Mouse (Mus musculus) neural tube, embryonic 15.5 days (tissue): ENCODE data around the gene Ubtd2. TPM values are rescaled to one million over a fixed set of nuclear protein-coding genes. Genes with fewer than 3 reads are reported as not detected.
A peak's percentile ranks its signal among the peaks of the same experiment; 100 is the strongest.

ENCODE experiments used
- ATAC-seq: fragments of 200-750 bp; cut with Nextera tagmentation; 2 replicates; pipeline ENCODE4 v1.8.0; 2017; ENCODE audit warnings: mild to moderate bottlenecking, moderate TSS enrichment, moderate library complexity; ENCODE audit not compliant: low FRiP score
- H3K27ac ChIP-seq: fragments of 300-500 bp; sonication (generic); replicated peaks from 2 replicates; pipeline ENCODE4 v1.5.1; 2015; ENCODE audit warnings: mild to moderate bottlenecking, inconsistent platforms
- H3K27me3 ChIP-seq: fragments of 300-500 bp; sonication (generic); replicated peaks from 2 replicates; pipeline ENCODE4 v1.6.1; 2015; ENCODE audit warnings: inconsistent platforms
- H3K36me3 ChIP-seq: fragments of 300-500 bp; sonication (generic); 2 replicates; pipeline ENCODE4 v1.6.1; 2015; ENCODE audit warnings: inconsistent platforms
- H3K4me1 ChIP-seq: fragments of 300-500 bp; sonication (generic); 2 replicates; pipeline ENCODE4 v1.6.1; 2015; ENCODE audit warnings: inconsistent platforms
- H3K4me2 ChIP-seq: fragments of 300-500 bp; sonication (generic); 2 replicates; pipeline ENCODE4 v1.6.1; 2015; ENCODE audit warnings: inconsistent platforms, mild to moderate bottlenecking, moderate library complexity
- H3K4me3 ChIP-seq: fragments of 300-500 bp; sonication (generic); replicated peaks from 2 replicates; pipeline ENCODE4 v1.5.1; 2015; ENCODE audit warnings: mild to moderate bottlenecking, inconsistent platforms
- H3K9ac ChIP-seq: fragments of 300-500 bp; sonication (generic); replicated peaks from 2 replicates; pipeline ENCODE4 v1.6.1; 2015; ENCODE audit warnings: mild to moderate bottlenecking, inconsistent platforms
- H3K9me3 ChIP-seq: fragments of 300-500 bp; sonication (generic); replicated peaks from 2 replicates; pipeline ENCODE4 v1.6.1; 2016; ENCODE audit warnings: inconsistent platforms
- WGBS: fragments of 180-500 bp; shearing (Covaris S2); methylation state at CpG from one replicate; pipeline ENCODE4 v1.1.7; 2015; ENCODE audit warnings: mixed read lengths; 5-methylcytosine and 5-hydroxymethylcytosine counted together
- polyA plus RNA-seq: library from polyadenylated mRNA; unstranded; fragments of >200 nt; fragmentation: Nextera tagmentation; extraction: Ambion mirVana; gene quantifications from 2 replicates; pipeline ENCODE4 v1.2.1, GENCODE M21; 2015

The Ubtd2 gene
- polyA plus RNA-seq, 1 experiment from 2014 or later, result 34.9 TPM

DNA sequence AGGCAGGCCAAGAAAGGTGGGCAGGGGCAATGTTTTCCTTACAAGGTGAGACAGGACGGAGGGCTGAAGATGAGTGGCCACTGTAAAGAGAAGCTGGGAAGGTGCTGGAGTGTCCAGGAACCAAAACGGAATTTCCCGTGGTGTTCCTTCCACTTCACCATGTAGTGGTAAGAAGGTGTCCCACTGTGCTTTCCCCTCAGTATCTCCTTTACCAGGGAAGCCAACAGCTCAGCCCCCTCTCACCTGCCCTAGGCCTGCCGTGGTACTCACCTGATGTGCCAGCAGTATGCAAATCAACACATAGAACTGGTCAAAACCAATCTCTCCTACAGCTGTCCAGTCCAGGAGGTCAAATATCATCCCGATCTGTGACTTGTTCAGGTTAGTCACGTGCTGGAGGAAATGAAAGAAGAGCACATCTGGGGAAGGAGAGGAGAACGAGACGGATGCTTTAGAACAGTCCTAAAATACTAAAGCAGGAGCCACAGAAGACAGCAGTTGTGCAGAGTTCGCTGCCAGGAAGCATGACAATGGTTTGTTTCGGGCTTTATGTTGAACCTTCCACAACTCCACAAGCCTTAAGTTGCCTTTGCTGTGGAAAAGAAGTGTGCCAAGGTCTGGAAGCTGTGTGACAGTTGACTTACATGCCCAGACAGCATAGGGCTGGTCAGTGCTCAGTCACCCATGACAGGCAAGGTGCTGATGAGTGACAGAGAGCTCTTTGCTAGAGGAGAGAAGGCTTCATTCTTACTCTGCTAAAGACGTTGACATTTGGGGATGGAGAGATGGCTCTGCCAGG lies 69.2 kb downstream of the Ubtd2 start:
- no peaks in the 10 kb centered on the region for H3K9me3 ChIP-seq
- peaks cover 7% of the 10 kb centered on the region; the same call in 1 of the 2 replicates for H3K36me3 ChIP-seq
- no peak overlapping the region for H3K4me2 ChIP-seq
- WGBS, result 90% methylated on average over 11 of the region's 11 CpGs
- no peak overlapping the region for H3K27ac ChIP-seq
- H3K27me3 ChIP-seq, result no peaks in the 10 kb centered on the region
- ATAC-seq, result no peak
- no peak overlapping the region for H3K9ac ChIP-seq
- no peak overlapping the region for H3K4me3 ChIP-seq
- no peaks in the 10 kb centered on the region for H3K4me1 ChIP-seq

DNA sequence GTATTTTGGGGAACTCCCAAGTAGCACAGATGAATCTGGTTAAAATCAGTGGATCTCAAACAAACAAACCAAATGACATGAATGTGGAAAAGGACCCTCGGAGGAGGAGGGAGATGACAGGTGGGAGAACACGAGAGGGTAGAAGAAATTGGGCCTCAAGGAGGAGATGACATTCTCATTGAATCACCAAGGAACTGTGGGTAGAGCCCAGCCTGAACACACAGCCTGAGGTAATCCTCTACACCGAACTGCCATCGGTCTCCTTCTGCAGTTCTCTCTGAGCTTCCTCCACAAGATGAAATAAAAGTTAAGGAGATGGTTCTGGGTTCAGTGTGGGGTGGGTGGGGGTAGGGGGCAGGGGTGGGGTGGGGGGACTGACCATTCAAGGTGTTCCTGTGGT lies 71.8 kb downstream of the Ubtd2 start:
- Histone ChIP-seq H3K4me1 (peaks cover 3% of the 10 kb centered on the region), H3K27ac (no peak overlapping the region), H3K27me3 (peaks cover 5% of the 10 kb centered on the region; the same call in 1 of the 2 replicates), H3K4me2 (no peak overlapping the region), H3K9ac (no peak overlapping the region), H3K9me3 (no peaks in the 10 kb centered on the region), H3K36me3 (peaks cover 7% of the 10 kb centered on the region; the same call in 1 of the 2 replicates), H3K4me3 (no peak overlapping the region)
- no peak for ATAC-seq
- WGBS, result 94% methylated on average over 4 of the region's 4 CpGs

GRCm38 (mm10) chr11:32530151-32530550 lies 75.0 kb downstream of the Ubtd2 start:
- H3K4me1 ChIP-seq, result peaks cover 27% of the 10 kb centered on the region
- 85% methylated on average over 1 of the region's 1 CpGs for WGBS
- H3K9me3 ChIP-seq, result no peaks in the 10 kb centered on the region
- no peak overlapping the region for H3K4me3 ChIP-seq
- peaks cover 5% of the 10 kb centered on the region; the same call in 1 of the 2 replicates for H3K27me3 ChIP-seq
- H3K9ac ChIP-seq, result no peak overlapping the region
- peaks cover 7% of the 10 kb centered on the region; the same call in 1 of the 2 replicates for H3K36me3 ChIP-seq
- no peak for ATAC-seq
- H3K4me2 ChIP-seq, result no peak overlapping the region
- no peak overlapping the region for H3K27ac ChIP-seq

- no peak within 1 kb of the TSS for H3K27ac ChIP-seq
- H3K27me3 ChIP-seq, result peaks cover 5% of the 10 kb centered on the region; the same call in 1 of the 2 replicates
- H3K4me3 ChIP-seq, result peak within 1 kb of the TSS; percentile 70
- peaks cover 2% of the 10 kb centered on the region; the same call in 1 of the 2 replicates for H3K36me3 ChIP-seq
- ATAC-seq, result peak; percentile 5; the same call in 1 of the 2 replicates
- H3K4me2 ChIP-seq, result peak within 1 kb of the TSS; percentile 99
- peaks cover 28% of the 10 kb centered on the region for H3K4me1 ChIP-seq
- peak within 1 kb of the TSS; percentile 71 for H3K9ac ChIP-seq
- no peaks in the 10 kb centered on the region for H3K9me3 ChIP-seq
- 6% methylated on average over 33 of the region's 33 CpGs for WGBS
Measured at GRCm38 (mm10) chr11:32531871-32532764, 76.9 kb downstream of the Ubtd2 start, which contains the start of gene Efcab9. Gene Efcab9 (minus strand): TSS chr11:32532081.

- Histone ChIP-seq H3K9ac (peak within 1 kb of the TSS; percentile 71), H3K27me3 (peaks cover 5% of the 10 kb centered on the region; the same call in 1 of the 2 replicates), H3K4me1 (peaks cover 36% of the 10 kb centered on the region), H3K4me2 (peak within 1 kb of the TSS; percentile 99), H3K4me3 (peak within 1 kb of the TSS; percentile 70), H3K36me3 (peaks cover 2% of the 10 kb centered on the region; the same call in 1 of the 2 replicates), H3K27ac (no peak within 1 kb of the TSS), H3K9me3 (no peaks in the 10 kb centered on the region)
- under 1% methylated on average over 77 of the region's 82 CpGs for WGBS
- ATAC-seq, result peak; percentile 93
Measured at GRCm38 (mm10) chr11:32532765-32533481, 77.8 kb downstream of the Ubtd2 start, which contains the start of gene Stk10. Gene Stk10 (plus strand): TSS chr11:32533305.

DNA sequence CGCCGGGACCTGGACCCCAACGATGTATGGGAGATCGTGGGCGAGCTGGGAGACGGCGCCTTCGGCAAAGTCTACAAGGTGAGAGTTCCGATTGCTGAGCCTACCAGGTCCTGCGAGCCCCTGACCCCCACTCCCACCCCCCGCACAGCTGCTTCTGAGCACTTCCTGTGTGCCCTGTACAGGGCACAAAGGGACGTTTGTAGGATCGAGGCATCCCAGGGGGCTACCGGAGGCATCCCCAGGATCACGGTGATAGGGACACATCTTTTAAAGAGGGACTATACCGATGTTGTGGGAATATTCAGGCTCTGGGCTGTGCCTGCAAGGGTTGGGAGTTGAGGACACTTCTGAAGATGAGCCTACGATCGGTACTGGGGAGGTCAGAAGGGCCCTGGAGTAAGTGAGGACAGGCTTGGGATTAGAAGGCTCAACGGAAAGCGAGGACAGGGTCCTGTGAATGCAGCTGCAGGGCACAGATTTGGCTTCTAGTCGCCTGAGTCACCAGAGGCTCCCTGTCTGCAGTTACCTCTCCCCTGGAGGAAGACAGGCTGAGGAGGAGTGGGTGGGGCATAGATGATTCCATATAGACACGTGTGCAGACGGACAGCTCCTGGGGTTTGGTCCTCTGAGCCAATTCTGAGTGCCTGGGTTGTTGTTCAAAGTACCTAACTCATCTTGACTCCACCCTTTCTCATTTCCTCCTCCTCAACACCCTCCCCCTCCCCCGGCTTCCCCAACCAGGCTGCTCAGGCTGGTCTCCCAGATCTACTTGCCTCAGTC lies 78.5 kb downstream of the Ubtd2 start:
- H3K9me3 ChIP-seq, result no peaks in the 10 kb centered on the region
- peak overlapping the region; percentile 71 for H3K9ac ChIP-seq
- WGBS, result under 1% methylated on average over 24 of the region's 24 CpGs
- ATAC-seq, result peak; percentile 56
- H3K4me2 ChIP-seq, result peak overlapping the region; percentile 99
- peaks cover 44% of the 10 kb centered on the region for H3K4me1 ChIP-seq
- H3K36me3 ChIP-seq, result no peaks in the 10 kb centered on the region
- H3K27ac ChIP-seq, result no peak overlapping the region
- H3K4me3 ChIP-seq, result peak overlapping the region; percentile 70
- peaks cover 5% of the 10 kb centered on the region; the same call in 1 of the 2 replicates for H3K27me3 ChIP-seq

GRCm38 (mm10) chr11:32534453-32535075 lies 79.4 kb downstream of the Ubtd2 start:
- ATAC-seq, result no peak
- Histone ChIP-seq H3K4me3 (peak overlapping the region; percentile 70), H3K4me1 (peaks cover 44% of the 10 kb centered on the region), H3K4me2 (peak overlapping the region; percentile 99), H3K27ac (no peak overlapping the region), H3K9ac (no peak overlapping the region), H3K36me3 (no peaks in the 10 kb centered on the region), H3K27me3 (peaks cover 5% of the 10 kb centered on the region; the same call in 1 of the 2 replicates), H3K9me3 (no peaks in the 10 kb centered on the region)
- WGBS, result 78% methylated on average over 7 of the region's 7 CpGs

GRCm38 (mm10) chr11:32535646-32536045 lies 80.5 kb downstream of the Ubtd2 start:
- peaks cover 44% of the 10 kb centered on the region for H3K4me1 ChIP-seq
- WGBS, result 94% methylated on average over 4 of the region's 4 CpGs
- no peak for ATAC-seq

DNA sequence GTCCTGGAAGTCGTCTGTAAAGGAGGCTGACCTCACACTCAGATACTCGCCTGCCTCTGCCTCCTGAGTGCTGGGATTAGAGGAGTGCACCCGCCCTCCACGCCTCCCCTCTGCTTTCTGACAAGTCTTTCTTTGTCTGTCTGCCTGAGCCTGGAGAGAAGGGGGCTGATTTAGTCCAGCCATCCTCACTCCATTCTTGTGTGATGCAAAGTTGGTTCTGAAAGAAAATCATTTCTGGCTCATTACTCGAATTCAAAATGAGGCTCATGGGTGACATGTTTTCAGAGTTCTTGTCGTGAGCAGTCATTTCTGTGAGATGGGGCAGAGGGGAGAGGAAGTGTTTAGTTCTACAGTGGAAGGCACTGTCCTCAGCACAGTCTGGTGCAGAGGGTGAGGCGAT lies 81.8 kb downstream of the Ubtd2 start:
- no peak for ATAC-seq
- H3K4me2 ChIP-seq, result no peak overlapping the region
- no peaks in the 10 kb centered on the region for H3K36me3 ChIP-seq
- H3K4me1 ChIP-seq, result peaks cover 41% of the 10 kb centered on the region
- H3K4me3 ChIP-seq, result no peak overlapping the region
- no peak overlapping the region for H3K9ac ChIP-seq
- WGBS, result 17% methylated on average over 7 of the region's 7 CpGs
- no peak overlapping the region; the same call in 1 of the 2 replicates for H3K27ac ChIP-seq
- H3K27me3 ChIP-seq, result no peaks in the 10 kb centered on the region
- H3K9me3 ChIP-seq, result no peaks in the 10 kb centered on the region

More at GRCm38 (mm10) chr11:32535646-32536045, 80.5 kb downstream of the Ubtd2 start:
- H3K27me3 ChIP-seq, result peaks cover 3% of the 10 kb centered on the region; the same call in 1 of the 2 replicates
- H3K4me2 ChIP-seq, result no peak overlapping the region
- H3K9me3 ChIP-seq, result no peaks in the 10 kb centered on the region
- no peak overlapping the region for H3K27ac ChIP-seq
- H3K9ac ChIP-seq, result no peak overlapping the region
- no peak overlapping the region for H3K4me3 ChIP-seq
- no peaks in the 10 kb centered on the region for H3K36me3 ChIP-seq

DNA sequence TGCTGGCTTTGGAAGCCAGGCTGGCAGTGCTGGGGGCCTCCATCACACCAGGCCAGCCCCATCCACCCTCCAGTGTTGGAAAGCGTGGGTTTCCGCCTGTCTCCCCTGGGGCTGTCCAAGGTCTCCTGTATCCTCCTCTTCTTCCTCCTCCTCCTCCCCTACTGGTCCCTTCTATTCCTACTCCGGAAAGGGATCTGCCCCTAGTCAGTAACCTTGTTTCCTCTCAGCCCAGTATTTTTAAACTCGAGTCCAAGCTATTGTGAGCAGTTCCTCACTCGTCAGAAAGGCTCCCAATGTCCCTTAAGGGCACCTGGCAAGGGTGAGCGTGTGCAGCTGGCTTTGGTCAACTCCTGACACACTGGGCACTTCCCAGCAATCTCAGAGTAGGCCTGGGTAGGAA lies 83.3 kb downstream of the Ubtd2 start:
- H3K36me3 ChIP-seq, result no peaks in the 10 kb centered on the region
- no peak for ATAC-seq
- no peak overlapping the region for H3K9ac ChIP-seq
- no peaks in the 10 kb centered on the region for H3K27me3 ChIP-seq
- peaks cover 32% of the 10 kb centered on the region for H3K4me1 ChIP-seq
- no peak overlapping the region for H3K4me3 ChIP-seq
- no peak overlapping the region for H3K27ac ChIP-seq
- no peak overlapping the region for H3K4me2 ChIP-seq
- 54% methylated on average over 6 of the region's 6 CpGs for WGBS
- H3K9me3 ChIP-seq, result no peaks in the 10 kb centered on the region
